8 mouse cellular contexts compared by ENCODE assay signal in the genomic region with DNA sequence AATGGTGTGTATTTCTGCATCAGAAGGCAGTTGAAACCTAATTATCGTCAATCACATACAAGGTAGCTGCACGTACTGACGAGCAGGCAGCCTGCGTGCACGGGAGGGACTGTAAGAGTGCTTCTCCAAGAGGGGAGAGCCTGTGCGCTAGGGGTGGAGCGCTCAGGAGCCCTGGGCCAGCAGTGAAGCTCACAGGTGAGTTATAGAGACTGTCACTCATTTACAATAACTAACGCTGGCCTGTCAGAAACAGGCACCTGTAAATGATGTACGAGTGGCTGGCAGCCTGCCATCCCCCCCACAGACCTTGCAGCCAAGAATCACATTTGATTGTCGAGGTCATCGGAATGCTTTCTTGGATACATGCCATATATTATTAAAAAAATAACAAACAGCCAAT.
DNase-seq lines count a peak whose midpoint lies in the region; ATAC-seq and TF ChIP-seq lines count a peak whose summit lies in the region.

No protein-coding gene starts in this region.

- no peaks in the 10 kb centered on the region for H3K27me3 ChIP-seq in forebrain, embryonic 14.5 days (replicated peaks; ENCODE audit: control insufficient read depth, insufficient read depth, low read length)
- H3K27me3 ChIP-seq in forebrain, postnatal 0 days (ENCODE audit: insufficient read depth, low read length), result no peaks in the 10 kb centered on the region
- no peaks in the 10 kb centered on the region for H3K27me3 ChIP-seq in cerebellum, adult 2 months (ENCODE audit: control insufficient read depth, insufficient read depth, low read length)
- H3K27me3 ChIP-seq in hindbrain, embryonic 16.5 days (replicated peaks; ENCODE audit: control insufficient read depth, insufficient read depth, low read length), result no peaks in the 10 kb centered on the region
- H3K27me3 ChIP-seq in midbrain, embryonic 12.5 days, result peaks cover 16% of the 10 kb centered on the region; the same call in 1 of the 2 replicates

- H3K4me2 ChIP-seq in forebrain, embryonic 14.5 days (ENCODE audit: low read length), result 0 out of 2 replicates have a peak overlapping the region, but pooled peaks have one; percentile 15
- H3K4me2 ChIP-seq in forebrain, postnatal 0 days (ENCODE audit: low read depth), result no peak overlapping the region
- 0 out of 2 replicates have a peak overlapping the region, but pooled peaks have one; percentile 6 for H3K4me2 ChIP-seq in hindbrain, embryonic 16.5 days (ENCODE audit: low read length)
- H3K4me2 ChIP-seq in midbrain, embryonic 12.5 days (replicated peaks), result no peak overlapping the region

- no peaks in the 10 kb centered on the region for H3K36me3 ChIP-seq in forebrain, embryonic 14.5 days (ENCODE audit: control insufficient read depth, insufficient read depth, low read length)
- no peaks in the 10 kb centered on the region for H3K36me3 ChIP-seq in forebrain, postnatal 0 days (ENCODE audit: insufficient read depth)
- H3K36me3 ChIP-seq in hindbrain, embryonic 16.5 days (ENCODE audit: control insufficient read depth, insufficient read depth, low read length), result no peaks in the 10 kb centered on the region
- no peaks in the 10 kb centered on the region for H3K36me3 ChIP-seq in midbrain, embryonic 12.5 days

- H3K27ac ChIP-seq in forebrain, embryonic 14.5 days (ENCODE audit: low read depth, low read length), result 0 out of 2 replicates have a peak overlapping the region, but pooled peaks have one; percentile 11
- no peak overlapping the region for H3K27ac ChIP-seq in forebrain, postnatal 0 days (ENCODE audit: low read depth, low read length)
- H3K27ac ChIP-seq in cerebellum, adult 2 months (ENCODE audit: insufficient read depth, low read length), result no peak overlapping the region
- peak overlapping the region; percentile 61 for H3K27ac ChIP-seq in hindbrain, embryonic 16.5 days (ENCODE audit: low read depth, low read length)
- peak overlapping the region; percentile 39; the same call in 1 of the 2 replicates for H3K27ac ChIP-seq in midbrain, embryonic 12.5 days (replicated peaks)

- WGBS in forebrain, embryonic 14.5 days, result 25% methylated on average over 11 of the region's 11 CpGs
- 31% methylated on average over 11 of the region's 11 CpGs for WGBS in forebrain, postnatal 0 days
- 22% methylated on average over 11 of the region's 11 CpGs for WGBS in cerebellum, adult 2 months
- WGBS in hindbrain, embryonic 16.5 days, result 25% methylated on average over 11 of the region's 11 CpGs
- 72% methylated on average over 11 of the region's 11 CpGs for WGBS in midbrain, embryonic 12.5 days

- no peaks in the 10 kb centered on the region for H3K9me3 ChIP-seq in forebrain, embryonic 14.5 days (replicated peaks; ENCODE audit: control insufficient read depth, low read length)
- no peaks in the 10 kb centered on the region for H3K9me3 ChIP-seq in forebrain, postnatal 0 days (ENCODE audit: low read length)
- no peaks in the 10 kb centered on the region for H3K9me3 ChIP-seq in hindbrain, embryonic 16.5 days (ENCODE audit: control insufficient read depth, low read length)
- no peaks in the 10 kb centered on the region for H3K9me3 ChIP-seq in midbrain, embryonic 12.5 days

- H3K9ac ChIP-seq in forebrain, embryonic 14.5 days (ENCODE audit: low read length), result no peak overlapping the region
- H3K9ac ChIP-seq in forebrain, postnatal 0 days, result no peak overlapping the region
- H3K9ac ChIP-seq in hindbrain, embryonic 16.5 days (ENCODE audit: low read depth, low read length), result 0 out of 2 replicates have a peak overlapping the region, but pooled peaks have one; percentile 38
- no peak overlapping the region for H3K9ac ChIP-seq in midbrain, embryonic 12.5 days (replicated peaks)

- H3K4me1 ChIP-seq in forebrain, embryonic 14.5 days (ENCODE audit: control insufficient read depth, insufficient read depth, low read length), result peaks cover 37% of the 10 kb centered on the region
- H3K4me1 ChIP-seq in forebrain, postnatal 0 days (ENCODE audit: insufficient read depth), result peaks cover 18% of the 10 kb centered on the region
- peaks cover 15% of the 10 kb centered on the region; the same call in 1 of the 2 replicates for H3K4me1 ChIP-seq in cerebellum, adult 2 months (ENCODE audit: control insufficient read depth, insufficient read depth, low read length)
- peaks cover 33% of the 10 kb centered on the region for H3K4me1 ChIP-seq in hindbrain, embryonic 16.5 days (ENCODE audit: control insufficient read depth, insufficient read depth, low read depth, low read length)
- H3K4me1 ChIP-seq in midbrain, embryonic 12.5 days, result peaks cover 37% of the 10 kb centered on the region

- no peak for TF ChIP-seq CTCF in forebrain, postnatal 0 days (IDR thresholded peaks at IDR 0.05; ENCODE audit: low read depth)
- no peak for TF ChIP-seq CTCF in cerebellum, adult 2 months (IDR thresholded peaks at IDR 0.05; ENCODE audit: borderline replicate concordance, insufficient read depth, low read depth, low read length)

- peak; percentile 35; the same call in 1 of the 2 replicates for ATAC-seq in forebrain, embryonic 14.5 days
- ATAC-seq in forebrain, postnatal 0 days, result no peak
- ATAC-seq in hindbrain, embryonic 16.5 days, result peak; percentile 15
- no peak for ATAC-seq in midbrain, embryonic 12.5 days (ENCODE audit: low FRiP score, low read depth)

- no peak for TF ChIP-seq POLR2A in cerebellum, adult 2 months (IDR thresholded peaks at IDR 0.05; ENCODE audit: borderline replicate concordance, insufficient read depth, low read length)

- DNase-seq in forebrain, embryonic 14.5 days (ENCODE audit: low spot score), result peak; percentile 59
- DNase-seq in forebrain, postnatal 0 days, result no peak
- peak; percentile 58 to 62 for DNase-seq in cerebellum, adult 2 months
- DNase-seq in left cerebral cortex, adult 9 months (ENCODE audit: low spot score in 2 of 2), result no peak
- DNase-seq in thymus, postnatal 25 days, result no peak
- DNase-seq in liver, result no peak

- H3K4me3 ChIP-seq in forebrain, embryonic 14.5 days (ENCODE audit: low read depth, low read length), result no peak overlapping the region
- no peak overlapping the region for H3K4me3 ChIP-seq in forebrain, postnatal 0 days (ENCODE audit: low read depth, low read length)
- no peak overlapping the region for H3K4me3 ChIP-seq in cerebellum, adult 2 months (replicated peaks; ENCODE audit: insufficient read depth, low read depth, low read length)
- H3K4me3 ChIP-seq in hindbrain, embryonic 16.5 days (ENCODE audit: low read length), result no peak overlapping the region
- no peak overlapping the region for H3K4me3 ChIP-seq in midbrain, embryonic 12.5 days

Comparison
In these comparisons a context has a peak if more than half of its experiments do, and no peak if none do; other contexts are left out.
1. ATAC-seq: peak in forebrain, embryonic 14.5 days (single experiment) and hindbrain, embryonic 16.5 days (single experiment); none in forebrain, postnatal 0 days (single experiment) and midbrain, embryonic 12.5 days (single experiment).
2. DNase-seq: peak in forebrain, embryonic 14.5 days (single experiment) and cerebellum, adult 2 months (2 of 2); none in forebrain, postnatal 0 days (single experiment), left cerebral cortex, adult 9 months (0 of 2), thymus, postnatal 25 days (single experiment) and liver (single experiment).
3. H3K27ac ChIP-seq: peak in forebrain, embryonic 14.5 days (single experiment), hindbrain, embryonic 16.5 days (single experiment) and midbrain, embryonic 12.5 days (single experiment); none in forebrain, postnatal 0 days (single experiment) and cerebellum, adult 2 months (single experiment).
4. H3K4me2 ChIP-seq: peak in forebrain, embryonic 14.5 days (single experiment) and hindbrain, embryonic 16.5 days (single experiment); none in forebrain, postnatal 0 days (single experiment) and midbrain, embryonic 12.5 days (single experiment).